Mouse (Mus musculus): ENCODE results near the gene Wdr45b. TPM values are rescaled to one million over a fixed set of nuclear protein-coding genes. Genes with fewer than 3 reads are reported as not detected.
"Not testable (repeated sequence)": the region's sequence is repeated elsewhere in the genome, so short reads cannot be mapped to it uniquely, and the experiment has no call there.

Wdr45b gene
- polyA plus RNA-seq, 1 experiment from 2014 or later: 86.4 TPM

DNA sequence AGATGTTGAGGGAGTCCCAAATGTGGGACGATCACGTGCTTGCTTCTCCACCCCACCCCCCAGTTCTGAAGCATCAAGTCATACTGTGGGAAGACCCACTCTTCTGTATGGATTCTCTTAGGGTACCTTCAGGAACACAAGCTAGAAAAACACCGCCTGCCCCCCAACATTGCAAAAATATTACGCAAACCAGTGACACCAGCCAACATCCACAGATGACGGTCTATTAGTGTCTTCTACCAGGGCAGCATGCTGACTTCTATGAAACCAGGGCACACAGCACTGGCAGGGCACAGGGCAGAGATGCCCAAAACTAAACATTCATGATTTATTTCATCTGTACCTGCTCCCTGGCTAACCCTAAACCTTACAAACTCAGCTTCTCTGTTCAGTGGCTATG lies 27.6 kb downstream of the Wdr45b start:
- H3K4me2 ChIP-seq: no peak overlapping the region
- H3K4me3 ChIP-seq (replicated peaks): no peak overlapping the region
- no peak overlapping the region for H3K9ac ChIP-seq (replicated peaks)
- ATAC-seq (ENCODE audit: low FRiP score): no peak
- no peaks in the 10 kb centered on the region for H3K27me3 ChIP-seq (replicated peaks)
- H3K4me1 ChIP-seq: no peaks in the 10 kb centered on the region
- 99% methylated on average over 5 of the region's 5 CpGs for WGBS
- H3K36me3 ChIP-seq: peaks cover 45% of the 10 kb centered on the region
- H3K9me3 ChIP-seq (replicated peaks): no peaks in the 10 kb centered on the region
- no peak overlapping the region for H3K27ac ChIP-seq (replicated peaks)

DNA sequence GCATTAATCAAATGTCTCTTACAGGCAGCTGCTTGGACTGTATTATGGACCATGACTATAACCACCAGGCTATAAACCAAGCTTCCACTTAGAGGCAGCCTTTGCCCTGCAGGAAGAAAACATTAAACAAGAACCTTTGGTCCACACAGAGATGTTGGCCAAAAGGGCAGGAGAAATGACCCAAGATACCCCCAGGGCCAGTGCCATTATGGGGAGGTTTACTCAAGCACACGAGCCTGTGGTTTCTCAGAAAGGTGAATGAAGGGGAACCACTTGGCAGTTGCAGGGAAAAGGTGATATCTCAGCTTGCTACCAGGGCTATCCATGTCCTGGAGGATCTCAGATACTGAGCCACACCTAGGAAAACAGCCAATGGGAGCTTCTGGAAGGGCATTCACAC lies 28.2 kb downstream of the Wdr45b start:
- Histone ChIP-seq H3K27me3 (replicated peaks) (no peaks in the 10 kb centered on the region), H3K36me3 (peaks cover 43% of the 10 kb centered on the region), H3K4me2 (no peak overlapping the region), H3K4me3 (replicated peaks) (no peak overlapping the region), H3K27ac (replicated peaks) (no peak overlapping the region), H3K9ac (replicated peaks) (no peak overlapping the region), H3K9me3 (replicated peaks) (no peaks in the 10 kb centered on the region), H3K4me1 (no peaks in the 10 kb centered on the region)
- WGBS: 85% methylated on average over 1 of the region's 1 CpGs
- ATAC-seq (ENCODE audit: low FRiP score): no peak

DNA sequence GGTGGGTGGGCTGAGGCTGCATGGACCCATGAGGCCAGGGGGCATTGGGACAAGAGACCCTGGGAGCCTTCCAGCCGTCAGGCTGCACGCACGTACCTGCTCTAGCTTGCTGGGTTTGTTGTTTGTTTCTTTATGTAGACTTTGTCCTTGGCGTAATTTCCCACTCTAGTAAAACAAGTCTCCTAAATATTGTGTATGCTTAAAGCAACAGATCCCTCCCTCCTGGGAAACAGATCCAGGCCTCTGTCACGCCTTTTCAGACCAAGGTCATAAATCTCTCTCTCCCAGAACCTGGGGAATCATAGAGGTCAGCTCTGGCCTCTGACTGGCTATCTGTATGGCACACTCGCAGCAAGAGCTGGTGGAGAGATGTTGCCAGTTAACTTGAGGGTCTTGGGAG lies 46.5 kb downstream of the Wdr45b start:
- WGBS: 82% methylated on average over 6 of the region's 6 CpGs
- not testable (repeated sequence) for H3K9me3 ChIP-seq (replicated peaks); H3K9ac ChIP-seq (replicated peaks); H3K27me3 ChIP-seq (replicated peaks); H3K4me1 ChIP-seq; H3K4me2 ChIP-seq; H3K4me3 ChIP-seq (replicated peaks); ATAC-seq (ENCODE audit: low FRiP score); H3K27ac ChIP-seq (replicated peaks)
- H3K36me3 ChIP-seq: peaks cover 56% of the 10 kb centered on the region

DNA sequence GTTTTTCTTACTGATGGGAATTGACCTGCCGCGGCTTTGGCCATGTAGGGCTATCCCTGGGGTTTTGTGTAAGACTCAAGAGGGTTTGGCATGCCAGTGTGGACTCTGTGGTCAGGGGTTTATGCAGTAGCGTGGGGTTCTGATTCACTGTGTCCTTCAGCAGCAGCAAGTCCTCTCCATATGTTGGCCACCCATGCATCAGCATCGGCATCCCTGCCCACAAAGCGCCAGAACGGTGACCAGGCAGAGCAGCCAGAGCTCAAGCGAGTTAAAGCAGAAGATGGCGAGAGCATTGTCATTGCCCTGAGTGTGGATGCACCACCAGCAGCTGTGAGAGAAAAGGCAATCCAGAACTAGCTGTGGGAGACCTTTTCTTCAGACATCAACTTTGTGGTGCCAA lies 47.6 kb downstream of the Wdr45b start:
- Histone ChIP-seq H3K27ac (replicated peaks) (no peak overlapping the region), H3K36me3 (peaks cover 67% of the 10 kb centered on the region), H3K27me3 (replicated peaks) (no peaks in the 10 kb centered on the region), H3K4me2 (no peak overlapping the region), H3K4me3 (replicated peaks) (no peak overlapping the region), H3K9me3 (replicated peaks) (0 out of 2 replicates have a peak, but pooled peaks cover 7% of the 10 kb centered on the region), H3K4me1 (no peaks in the 10 kb centered on the region), H3K9ac (replicated peaks) (no peak overlapping the region)
- no peak for ATAC-seq (ENCODE audit: low FRiP score)
- WGBS: 96% methylated on average over 8 of the region's 8 CpGs

DNA sequence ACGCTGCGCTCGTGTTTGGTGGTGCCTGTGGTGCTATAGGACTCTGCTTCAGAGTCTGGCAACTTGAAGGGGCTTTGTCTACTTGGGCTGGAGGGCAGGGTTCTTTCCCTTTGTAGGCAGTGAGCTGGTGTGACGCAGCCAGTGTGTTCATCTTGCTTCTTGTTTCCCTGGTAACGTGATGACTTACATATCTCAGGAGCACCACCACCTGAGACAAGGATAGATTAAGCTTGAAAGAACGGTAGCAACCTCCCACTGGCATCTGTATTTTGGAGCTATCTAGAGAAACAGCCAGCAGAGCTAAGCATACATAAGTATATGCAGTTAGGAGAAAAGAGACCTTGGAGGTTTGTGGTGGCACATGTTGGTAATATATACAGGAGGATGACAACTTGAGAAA lies 48.9 kb downstream of the Wdr45b start:
- H3K9me3 ChIP-seq (replicated peaks): 0 out of 2 replicates have a peak, but pooled peaks cover 4% of the 10 kb centered on the region
- no peak overlapping the region for H3K4me3 ChIP-seq (replicated peaks)
- H3K36me3 ChIP-seq: peaks cover 72% of the 10 kb centered on the region
- no peaks in the 10 kb centered on the region for H3K27me3 ChIP-seq (replicated peaks)
- H3K4me2 ChIP-seq: no peak overlapping the region
- 88% methylated on average over 6 of the region's 6 CpGs for WGBS
- H3K27ac ChIP-seq (replicated peaks): no peak overlapping the region
- no peaks in the 10 kb centered on the region for H3K4me1 ChIP-seq
- ATAC-seq (ENCODE audit: low FRiP score): no peak
- no peak overlapping the region for H3K9ac ChIP-seq (replicated peaks)

DNA sequence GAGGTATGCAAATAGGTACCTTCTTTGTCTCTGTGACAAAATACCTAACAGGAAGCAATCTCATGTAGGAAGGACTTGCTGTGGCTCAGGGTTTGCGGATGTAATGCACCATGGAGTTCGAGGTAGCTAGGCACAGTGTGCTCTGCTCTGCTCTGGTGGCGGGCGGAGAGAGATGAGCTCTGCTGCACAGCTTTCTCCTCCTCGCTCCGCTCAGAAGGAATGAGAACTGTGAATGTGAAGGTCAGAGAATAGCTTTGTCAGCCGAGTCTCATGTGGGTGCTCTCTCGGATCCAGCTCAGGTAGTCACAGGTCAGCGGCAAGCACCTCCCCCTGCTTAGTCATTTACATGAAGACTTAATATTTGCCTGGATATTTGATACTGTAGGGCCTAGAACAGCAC lies 54.0 kb downstream of the Wdr45b start:
- H3K9ac ChIP-seq (replicated peaks): no peak overlapping the region
- H3K4me3 ChIP-seq (replicated peaks): no peak overlapping the region
- 97% methylated on average over 9 of the region's 9 CpGs for WGBS
- no peak for ATAC-seq (ENCODE audit: low FRiP score)
- H3K9me3 ChIP-seq (replicated peaks): no peaks in the 10 kb centered on the region
- H3K4me1 ChIP-seq: no peaks in the 10 kb centered on the region
- H3K27me3 ChIP-seq (replicated peaks): no peaks in the 10 kb centered on the region
- no peak overlapping the region for H3K27ac ChIP-seq (replicated peaks)
- peaks cover 68% of the 10 kb centered on the region for H3K36me3 ChIP-seq
- no peak overlapping the region for H3K4me2 ChIP-seq

DNA sequence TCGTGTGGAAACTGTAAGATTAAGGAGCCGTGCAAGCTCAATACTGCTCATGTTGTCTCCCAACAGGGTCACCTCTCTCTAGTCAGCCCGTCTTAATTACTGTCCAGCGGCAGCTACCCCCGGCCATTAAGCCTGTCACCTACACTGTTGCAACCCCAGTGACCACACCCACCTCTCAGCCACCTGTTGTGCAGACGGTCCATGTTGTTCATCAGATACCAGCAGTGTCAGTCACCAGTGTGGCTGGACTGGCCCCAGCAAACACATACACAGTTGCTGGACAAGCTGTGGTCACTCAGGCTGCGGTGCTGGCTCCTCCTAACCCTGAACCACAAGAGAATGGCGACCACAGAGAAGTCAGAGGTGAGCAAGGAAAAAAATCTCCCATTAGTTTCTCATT lies 55.8 kb downstream of the Wdr45b start:
- H3K9me3 ChIP-seq (replicated peaks): no peaks in the 10 kb centered on the region
- H3K4me3 ChIP-seq (replicated peaks): no peak overlapping the region
- no peaks in the 10 kb centered on the region for H3K4me1 ChIP-seq
- WGBS: 94% methylated on average over 8 of the region's 8 CpGs
- H3K27me3 ChIP-seq (replicated peaks): no peaks in the 10 kb centered on the region
- no peak overlapping the region for H3K9ac ChIP-seq (replicated peaks)
- H3K36me3 ChIP-seq: peaks cover 74% of the 10 kb centered on the region
- ATAC-seq (ENCODE audit: low FRiP score): no peak
- H3K4me2 ChIP-seq: no peak overlapping the region
- H3K27ac ChIP-seq (replicated peaks): no peak overlapping the region

DNA sequence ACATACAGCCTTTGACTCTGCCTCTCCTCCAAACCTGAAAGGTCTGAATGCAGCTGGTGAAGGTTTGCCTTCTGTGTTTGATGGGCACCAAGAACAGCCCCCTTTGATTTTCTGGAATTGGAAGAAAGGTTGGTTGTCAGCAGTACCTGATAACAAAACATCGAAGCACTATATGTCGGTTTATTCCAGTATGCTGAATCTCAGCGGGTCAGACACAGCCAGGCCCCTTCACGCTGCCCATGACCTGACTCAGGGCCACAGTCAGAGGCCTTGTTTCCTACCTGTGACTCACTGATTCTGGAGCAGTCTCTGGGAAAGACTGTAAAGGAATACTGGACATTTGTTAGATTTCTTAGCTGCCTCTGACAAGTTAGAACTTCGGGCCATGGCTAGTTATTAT lies 59.5 kb downstream of the Wdr45b start:
- ATAC-seq (ENCODE audit: low FRiP score): no peak
- H3K4me1 ChIP-seq: no peaks in the 10 kb centered on the region
- no peak overlapping the region for H3K4me3 ChIP-seq (replicated peaks)
- H3K27ac ChIP-seq (replicated peaks): no peak overlapping the region
- H3K9ac ChIP-seq (replicated peaks): no peak overlapping the region
- peaks cover 71% of the 10 kb centered on the region for H3K36me3 ChIP-seq
- WGBS: 97% methylated on average over 5 of the region's 5 CpGs
- H3K4me2 ChIP-seq: no peak overlapping the region
- H3K9me3 ChIP-seq (replicated peaks): no peaks in the 10 kb centered on the region
- H3K27me3 ChIP-seq (replicated peaks): no peaks in the 10 kb centered on the region

DNA sequence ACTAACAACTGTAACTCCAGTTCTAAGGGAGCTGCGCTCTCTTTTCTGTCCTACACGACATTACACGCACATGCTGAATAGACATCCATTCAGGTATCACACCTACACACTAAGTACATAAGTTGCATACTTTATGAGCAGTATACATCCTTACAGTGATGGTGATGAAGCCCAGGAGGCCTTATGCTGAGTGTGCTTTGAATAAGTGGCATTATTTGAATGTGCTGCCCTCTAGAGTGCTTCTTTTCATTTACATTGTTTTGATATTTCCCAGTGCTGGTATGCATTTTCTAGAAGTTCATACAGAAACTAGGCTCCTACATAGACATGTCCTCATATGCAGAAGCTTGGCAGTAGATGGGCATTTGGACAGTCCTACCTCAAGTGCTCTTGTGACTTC lies 64.4 kb downstream of the Wdr45b start:
- peaks cover 78% of the 10 kb centered on the region for H3K36me3 ChIP-seq
- H3K4me1 ChIP-seq: no peaks in the 10 kb centered on the region
- WGBS: 93% methylated on average over 3 of the region's 3 CpGs

DNA sequence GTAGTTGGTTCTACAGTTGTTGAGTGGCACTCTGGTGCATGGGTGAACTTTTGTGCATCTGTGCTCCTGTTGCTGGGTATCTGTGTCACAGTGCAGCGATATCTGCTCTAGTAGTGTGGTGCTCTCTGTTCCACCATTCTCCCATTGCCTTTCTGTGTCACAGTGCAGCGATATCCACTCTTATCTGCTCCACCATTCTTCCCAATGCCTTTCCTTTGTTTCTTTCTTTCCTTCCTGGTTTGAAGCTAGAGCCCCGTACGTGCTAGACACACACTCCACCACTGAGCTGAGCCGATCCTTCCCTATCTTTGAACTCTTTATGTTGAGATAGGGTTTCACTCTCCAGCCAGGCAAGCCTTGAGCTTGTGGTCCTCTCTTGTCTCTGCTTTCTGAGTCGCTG lies 71.3 kb downstream of the Wdr45b start:
- no peaks in the 10 kb centered on the region for H3K9me3 ChIP-seq (replicated peaks)
- no peak for ATAC-seq (ENCODE audit: low FRiP score)
- H3K4me2 ChIP-seq: no peak overlapping the region
- H3K9ac ChIP-seq (replicated peaks): no peak overlapping the region
- H3K4me3 ChIP-seq (replicated peaks): no peak overlapping the region
- H3K4me1 ChIP-seq: peaks cover 8% of the 10 kb centered on the region; the same call in 1 of the 2 replicates
- WGBS: 91% methylated on average over 6 of the region's 6 CpGs
- H3K27me3 ChIP-seq (replicated peaks): no peaks in the 10 kb centered on the region
- H3K36me3 ChIP-seq: peaks cover 21% of the 10 kb centered on the region
- H3K27ac ChIP-seq (replicated peaks): no peak overlapping the region; the same call in 1 of the 2 replicates

More for the DNA sequence above, 64.4 kb downstream of the Wdr45b start:
- no peak overlapping the region for H3K4me3 ChIP-seq (replicated peaks)
- H3K4me2 ChIP-seq: no peak overlapping the region
- no peaks in the 10 kb centered on the region for H3K9me3 ChIP-seq (replicated peaks)
- H3K27me3 ChIP-seq (replicated peaks): no peaks in the 10 kb centered on the region
- no peak overlapping the region for H3K27ac ChIP-seq (replicated peaks)
- ATAC-seq (ENCODE audit: low FRiP score): no peak
- no peak overlapping the region for H3K9ac ChIP-seq (replicated peaks)

DNA sequence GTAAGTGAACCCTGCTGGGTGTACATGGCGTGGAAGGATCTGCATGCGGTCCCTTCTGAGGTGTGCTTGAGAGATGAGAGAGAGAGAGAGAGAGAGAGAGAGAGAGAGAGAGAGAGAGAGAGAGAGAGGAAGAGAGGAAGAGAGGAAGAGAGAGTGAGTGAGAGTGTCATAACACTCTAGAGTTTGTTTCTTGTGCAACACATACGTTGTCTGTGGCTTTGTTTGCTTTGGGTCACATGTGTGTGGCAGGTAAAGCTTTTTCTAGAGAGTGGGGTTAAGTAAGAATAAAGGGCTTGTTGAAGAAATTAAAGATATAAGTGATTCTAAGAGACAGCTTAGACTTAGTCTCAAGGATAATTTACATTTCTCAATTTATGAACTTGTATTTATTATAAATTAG lies 76.2 kb downstream of the Wdr45b start:
- Histone ChIP-seq H3K9ac (replicated peaks) (no peak overlapping the region), H3K27me3 (replicated peaks) (no peaks in the 10 kb centered on the region), H3K4me3 (replicated peaks) (no peak overlapping the region), H3K4me2 (no peak overlapping the region), H3K36me3 (no peaks in the 10 kb centered on the region), H3K4me1 (peaks cover 11% of the 10 kb centered on the region; the same call in 1 of the 2 replicates), H3K9me3 (replicated peaks) (no peaks in the 10 kb centered on the region), H3K27ac (replicated peaks) (no peak overlapping the region)
- no peak for ATAC-seq (ENCODE audit: low FRiP score)
- 88% methylated on average over 3 of the region's 3 CpGs for WGBS

DNA sequence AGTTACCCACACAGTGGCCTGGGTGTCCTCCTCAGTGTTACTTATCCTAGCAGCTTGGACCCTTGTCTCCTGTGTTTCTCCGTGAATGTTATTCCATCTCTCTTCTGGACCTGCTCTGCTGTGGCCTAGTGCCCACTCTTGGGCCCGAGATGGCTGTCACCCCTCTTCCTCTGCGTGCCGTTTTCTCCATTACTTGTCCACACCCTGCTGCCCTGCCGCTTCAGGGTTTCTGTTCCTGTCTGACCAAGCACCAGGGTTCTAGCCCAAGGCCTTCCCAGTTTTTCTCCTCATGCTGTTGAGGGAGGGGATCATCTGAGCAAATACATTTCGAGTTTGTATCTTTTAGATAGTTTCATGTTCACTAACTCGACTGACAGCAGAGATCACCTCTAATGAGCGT lies 76.7 kb downstream of the Wdr45b start:
- 95% methylated on average over 8 of the region's 8 CpGs for WGBS
- no peak overlapping the region for H3K9ac ChIP-seq (replicated peaks)
- H3K27me3 ChIP-seq (replicated peaks): no peaks in the 10 kb centered on the region
- no peak overlapping the region for H3K4me3 ChIP-seq (replicated peaks)
- H3K27ac ChIP-seq (replicated peaks): no peak overlapping the region
- H3K9me3 ChIP-seq (replicated peaks): no peaks in the 10 kb centered on the region
- ATAC-seq (ENCODE audit: low FRiP score): no peak
- H3K36me3 ChIP-seq: no peaks in the 10 kb centered on the region
- peaks cover 9% of the 10 kb centered on the region; the same call in 1 of the 2 replicates for H3K4me1 ChIP-seq
- no peak overlapping the region for H3K4me2 ChIP-seq
